Mouse (Mus musculus): ENCODE measurements around the gene Car3.

DNA sequence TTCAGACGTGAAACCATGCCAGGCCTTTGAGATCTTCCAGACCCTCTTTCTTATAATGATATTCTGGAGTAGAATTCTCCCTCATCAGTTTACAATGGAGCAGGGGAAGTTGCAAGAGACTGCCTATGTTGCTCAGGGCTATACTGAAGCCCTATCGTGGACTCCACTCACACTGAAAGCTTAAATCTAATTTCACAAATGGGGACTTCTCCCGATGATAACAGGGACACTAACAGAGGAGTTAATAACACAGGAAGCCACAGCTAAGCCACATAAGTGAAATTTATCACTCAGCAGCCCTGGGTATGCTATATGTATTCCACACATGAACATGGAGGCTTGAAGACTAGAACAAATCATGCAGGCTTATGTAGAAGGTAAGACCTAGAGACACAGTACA is 19.4 kb downstream of the Car3 start:
- TF ChIP-seq CTCF (IDR thresholded peaks at IDR 0.05; ENCODE audit: borderline replicate concordance, insufficient read depth, low read depth, low read length), result no peak
- TF ChIP-seq POLR2A (IDR thresholded peaks at IDR 0.05; ENCODE audit: borderline replicate concordance, insufficient read depth, low read length), result no peak

Data from cerebellum, adult 2 months (tissue).